ENCODE assay signal across 20 mouse cellular contexts in genomic region chr9:119726990-119727389, GRCm38 (mm10). TPM values are rescaled to one million over a fixed set of nuclear protein-coding genes. Genes with fewer than 3 reads are reported as not detected.
DNase-seq lines count a peak whose midpoint lies in the region; ATAC-seq and TF ChIP-seq lines count a peak whose summit lies in the region.
"Had no signal": no experiment of that assay in that cellular context is flagged by ENCODE, and none has a peak within 500 bp of the region (broad histone marks: within the 10 kb centered on the region; RNA-seq: fewer than 3 reads in every experiment).

No protein-coding gene starts in this region.

- H3K9me3 ChIP-seq in liver, embryonic 12.5 days (replicated peaks), result no peaks in the 10 kb centered on the region
- H3K9me3 ChIP-seq in liver, embryonic 13.5 days (replicated peaks), result no peaks in the 10 kb centered on the region
- H3K9me3 ChIP-seq in liver, embryonic 15.5 days (replicated peaks), result no peaks in the 10 kb centered on the region
- no peaks in the 10 kb centered on the region for H3K9me3 ChIP-seq in liver, postnatal 0 days (ENCODE audit: low read length)
- H3K9me3 ChIP-seq: embryonic facial prominence, embryonic 10.5 days; embryonic facial prominence, embryonic 12.5 days; forebrain, embryonic 13.5 days; forebrain, embryonic 15.5 days had no signal

- no peak for TF ChIP-seq CTCF in liver, postnatal 0 days (IDR thresholded peaks at IDR 0.05; ENCODE audit: low read depth)

- DNase-seq in liver, embryonic 13.5 days, result no peak
- no peak for DNase-seq in liver, postnatal 0 days
- no peak for DNase-seq in heart, adult 18-20 months
- no peak for DNase-seq in cerebellum, postnatal 14 days
- DNase-seq: adrenal gland, adult 2 months; adrenal gland, postnatal 10 days; adrenal gland, postnatal 25 days; cerebellum, adult 11 months; cerebellum, adult 18-20 months; cerebellum, adult 8-10 months; cerebellum, adult 9-11 months; cerebellum, postnatal 25 days had no signal

- H3K4me2 ChIP-seq in liver, embryonic 12.5 days, result no peak overlapping the region
- no peak overlapping the region for H3K4me2 ChIP-seq in liver, embryonic 13.5 days
- H3K4me2 ChIP-seq in liver, embryonic 15.5 days, result no peak overlapping the region
- no peak overlapping the region for H3K4me2 ChIP-seq in liver, postnatal 0 days (ENCODE audit: low read depth, low read length)
- H3K4me2 ChIP-seq: embryonic facial prominence, embryonic 12.5 days; forebrain, embryonic 13.5 days; forebrain, embryonic 15.5 days had no signal

- H3K27me3 ChIP-seq in liver, embryonic 12.5 days (replicated peaks), result no peaks in the 10 kb centered on the region
- no peaks in the 10 kb centered on the region for H3K27me3 ChIP-seq in liver, embryonic 13.5 days
- no peaks in the 10 kb centered on the region for H3K27me3 ChIP-seq in liver, embryonic 15.5 days
- 0 out of 2 replicates have a peak, but pooled peaks cover 2% of the 10 kb centered on the region for H3K27me3 ChIP-seq in liver, postnatal 0 days (ENCODE audit: insufficient read depth, low read length)
- H3K27me3 ChIP-seq: embryonic facial prominence, embryonic 12.5 days; forebrain, embryonic 13.5 days; forebrain, embryonic 15.5 days had no signal

- no peaks in the 10 kb centered on the region for H3K36me3 ChIP-seq in liver, embryonic 12.5 days
- no peaks in the 10 kb centered on the region for H3K36me3 ChIP-seq in liver, embryonic 13.5 days
- no peaks in the 10 kb centered on the region for H3K36me3 ChIP-seq in liver, embryonic 15.5 days (replicated peaks)
- H3K36me3 ChIP-seq in liver, postnatal 0 days (replicated peaks; ENCODE audit: insufficient read depth, low read length), result no peaks in the 10 kb centered on the region
- H3K36me3 ChIP-seq: embryonic facial prominence, embryonic 10.5 days; embryonic facial prominence, embryonic 12.5 days; forebrain, embryonic 15.5 days had no signal

- H3K27ac ChIP-seq in liver, embryonic 12.5 days, result peak overlapping the region; percentile 57
- peak overlapping the region; percentile 66; the same call in 1 of the 2 replicates for H3K27ac ChIP-seq in liver, embryonic 13.5 days
- peak overlapping the region; percentile 24; the same call in 1 of the 2 replicates for H3K27ac ChIP-seq in liver, embryonic 15.5 days (replicated peaks)
- no peak overlapping the region for H3K27ac ChIP-seq in liver, postnatal 0 days (ENCODE audit: low read depth)
- H3K27ac ChIP-seq: embryonic facial prominence, embryonic 10.5 days; embryonic facial prominence, embryonic 12.5 days; forebrain, embryonic 13.5 days; forebrain, embryonic 15.5 days had no signal

- no peak overlapping the region for H3K4me3 ChIP-seq in liver, embryonic 12.5 days
- no peak overlapping the region for H3K4me3 ChIP-seq in liver, embryonic 13.5 days (replicated peaks)
- no peak overlapping the region for H3K4me3 ChIP-seq in liver, embryonic 15.5 days (replicated peaks)
- no peak overlapping the region for H3K4me3 ChIP-seq in liver, postnatal 0 days (ENCODE audit: low read depth, low read length)
- H3K4me3 ChIP-seq: embryonic facial prominence, embryonic 10.5 days; embryonic facial prominence, embryonic 12.5 days; forebrain, embryonic 13.5 days; forebrain, embryonic 15.5 days had no signal

- peaks cover 47% of the 10 kb centered on the region for H3K4me1 ChIP-seq in liver, embryonic 12.5 days
- peaks cover 36% of the 10 kb centered on the region for H3K4me1 ChIP-seq in liver, embryonic 13.5 days (replicated peaks)
- H3K4me1 ChIP-seq in liver, embryonic 15.5 days (replicated peaks), result peaks cover 25% of the 10 kb centered on the region
- H3K4me1 ChIP-seq in liver, postnatal 0 days (ENCODE audit: insufficient read depth), result no peaks in the 10 kb centered on the region
- H3K4me1 ChIP-seq: embryonic facial prominence, embryonic 12.5 days had no signal

- WGBS in liver, embryonic 12.5 days (ENCODE audit: insufficient replicate concordance), result 83% methylated on average over 4 of the region's 4 CpGs
- 71% methylated on average over 4 of the region's 4 CpGs for WGBS in liver, embryonic 13.5 days (ENCODE audit: insufficient replicate concordance)
- WGBS in liver, embryonic 15.5 days (ENCODE audit: insufficient replicate concordance), result 73% methylated on average over 4 of the region's 4 CpGs
- 76% methylated on average over 4 of the region's 4 CpGs for WGBS in liver, postnatal 0 days (ENCODE audit: insufficient replicate concordance)

- no peak overlapping the region for H3K9ac ChIP-seq in liver, embryonic 12.5 days
- no peak overlapping the region for H3K9ac ChIP-seq in liver, embryonic 13.5 days
- H3K9ac ChIP-seq in liver, embryonic 15.5 days, result no peak overlapping the region
- no peak overlapping the region for H3K9ac ChIP-seq in liver, postnatal 0 days (replicated peaks)
- H3K9ac ChIP-seq: embryonic facial prominence, embryonic 12.5 days; forebrain, embryonic 13.5 days; forebrain, embryonic 15.5 days had no signal

- ATAC-seq in liver, embryonic 12.5 days, result peak; percentile 57
- ATAC-seq in liver, embryonic 13.5 days (ENCODE audit: low read depth), result peak; percentile 57
- peak; percentile 42 for ATAC-seq in liver, embryonic 15.5 days (ENCODE audit: insufficient read depth)
- ATAC-seq in liver, postnatal 0 days, result peak; percentile 51
- ATAC-seq in megakaryocyte-erythroid progenitor cell, adult 5-6 weeks (replicated peaks; ENCODE audit: low FRiP score, low TSS enrichment, poor library complexity, severe bottlenecking), result no peak
- ATAC-seq: forebrain, embryonic 13.5 days; forebrain, embryonic 15.5 days had no signal

- no peak for TF ChIP-seq EP300 in liver, postnatal 0 days (IDR thresholded peaks at IDR 0.05; ENCODE audit: low read depth)

RNA-seq across cellular contexts. Expression of gene Scn10a, which starts 7.9 kb away (rescaled TPM):
- 0.05 and 0.10 TPM in 2 replicates for polyA plus RNA-seq in liver, embryonic 12.5 days (2016; fragmentation: Nextera tagmentation; extraction: Ambion mirVana)
- polyA plus RNA-seq in liver, embryonic 13.5 days (2015; fragmentation: Nextera tagmentation; extraction: Ambion mirVana), result 0.02 and 0.03 TPM in 2 replicates
- polyA plus RNA-seq in liver, embryonic 15.5 days (2015; fragmentation: Nextera tagmentation; extraction: Ambion mirVana), result 0.02 TPM in 1 of 2 replicates, not detected in the other
- polyA plus RNA-seq in liver, postnatal 0 days (2015; fragmentation: Nextera tagmentation; extraction: Ambion mirVana), result 0.02 and 0.04 TPM in 2 replicates
- total RNA-seq in heart, adult 18-20 months (2021), result under 1 TPM; 0.67 to 0.75 TPM
- total RNA-seq in megakaryocyte-erythroid progenitor cell, adult 5-6 weeks (2014; fragmentation: Nextera tagmentation), result not detected in 2 replicates
- not detected in 2 replicates for total RNA-seq in megakaryocyte-erythroid progenitor cell, adult 5-6 weeks (2017)
- total RNA-seq: adrenal gland, adult 2 months; adrenal gland, postnatal 10 days; adrenal gland, postnatal 25 days had no signal
- polyA plus RNA-seq: adrenal gland, adult 2 months; forebrain, embryonic 11.5 days; forebrain, embryonic 13.5 days had no signal
